Mouse (Mus musculus): ENCODE data around the gene Lad1.

The Lad1 gene

GRCm38 (mm10) chr1:135807546-135807945 lies 10.9 kb upstream of the Lad1 start:
- DNase-seq (ENCODE audit: extremely low spot score), result no peak

- DNase-seq (ENCODE audit: extremely low spot score), result no peak
These were observed 8.2 kb upstream of the Lad1 start for GRCm38 (mm10) chr1:135810180-135810579.

GRCm38 (mm10) chr1:135811016-135811646 lies 7.3 kb upstream of the Lad1 start:
- DNase-seq (ENCODE audit: extremely low spot score), result peak; percentile 82

- DNase-seq (ENCODE audit: extremely low spot score), result no peak
These were observed 6.2 kb upstream of the Lad1 start for GRCm38 (mm10) chr1:135812205-135812604.

GRCm38 (mm10) chr1:135812618-135813017 lies 5.8 kb upstream of the Lad1 start:
- DNase-seq (ENCODE audit: extremely low spot score), result no peak

GRCm38 (mm10) chr1:135813071-135813470 lies 5.3 kb upstream of the Lad1 start:
- no peak for DNase-seq (ENCODE audit: extremely low spot score)

GRCm38 (mm10) chr1:135813687-135814395 lies 4.6 kb upstream of the Lad1 start:
- no peak for DNase-seq (ENCODE audit: extremely low spot score)

- DNase-seq (ENCODE audit: extremely low spot score), result no peak
These were observed 3.9 kb upstream of the Lad1 start for GRCm38 (mm10) chr1:135814531-135814930.

- no peak for DNase-seq (ENCODE audit: extremely low spot score)
These were observed 803 bp upstream of the Lad1 start for GRCm38 (mm10) chr1:135817595-135817994.

- no peak for DNase-seq (ENCODE audit: extremely low spot score)
These were observed 1.7 kb downstream of the Lad1 start for GRCm38 (mm10) chr1:135820071-135820470.

- DNase-seq (ENCODE audit: extremely low spot score), result no peak
These were observed 2.5 kb downstream of the Lad1 start for GRCm38 (mm10) chr1:135820736-135821364.

- no peak for DNase-seq (ENCODE audit: extremely low spot score)
These were observed 3.4 kb downstream of the Lad1 start for GRCm38 (mm10) chr1:135821780-135822179.

GRCm38 (mm10) chr1:135828918-135829317 lies 10.5 kb downstream of the Lad1 start:
- DNase-seq (ENCODE audit: extremely low spot score), result peak; percentile 67

GRCm38 (mm10) chr1:135834206-135834859 lies 15.9 kb downstream of the Lad1 start:
- no peak for DNase-seq (ENCODE audit: extremely low spot score)

GRCm38 (mm10) chr1:135834983-135835382 lies 16.6 kb downstream of the Lad1 start:
- DNase-seq (ENCODE audit: extremely low spot score), result no peak

- DNase-seq (ENCODE audit: extremely low spot score), result peak; percentile 19
These were observed 17.5 kb downstream of the Lad1 start, which contains the start of gene Tnnt2 for GRCm38 (mm10) chr1:135835716-135836483. TSS of gene Tnnt2 (plus strand) at chr1:135836354.

GRCm38 (mm10) chr1:135838626-135839025 lies 20.2 kb downstream of the Lad1 start:
- DNase-seq (ENCODE audit: extremely low spot score), result no peak

GRCm38 (mm10) chr1:135839065-135839464 lies 20.7 kb downstream of the Lad1 start:
- DNase-seq (ENCODE audit: extremely low spot score), result no peak

- no peak for DNase-seq (ENCODE audit: extremely low spot score)
These were observed 22.4 kb downstream of the Lad1 start for GRCm38 (mm10) chr1:135840675-135841395.

- DNase-seq (ENCODE audit: extremely low spot score), result no peak
These were observed 25.3 kb downstream of the Lad1 start for GRCm38 (mm10) chr1:135843519-135844262.

Measured in embryo, embryonic 9.5 days (tissue).